Mouse (Mus musculus): ENCODE results near the gene Ptk6. TPM values are rescaled to one million over a fixed set of nuclear protein-coding genes. Genes with fewer than 3 reads are reported as not detected.

The Ptk6 gene
- polyA plus RNA-seq, 1 experiment from 2014 or later: not detected

DNA sequence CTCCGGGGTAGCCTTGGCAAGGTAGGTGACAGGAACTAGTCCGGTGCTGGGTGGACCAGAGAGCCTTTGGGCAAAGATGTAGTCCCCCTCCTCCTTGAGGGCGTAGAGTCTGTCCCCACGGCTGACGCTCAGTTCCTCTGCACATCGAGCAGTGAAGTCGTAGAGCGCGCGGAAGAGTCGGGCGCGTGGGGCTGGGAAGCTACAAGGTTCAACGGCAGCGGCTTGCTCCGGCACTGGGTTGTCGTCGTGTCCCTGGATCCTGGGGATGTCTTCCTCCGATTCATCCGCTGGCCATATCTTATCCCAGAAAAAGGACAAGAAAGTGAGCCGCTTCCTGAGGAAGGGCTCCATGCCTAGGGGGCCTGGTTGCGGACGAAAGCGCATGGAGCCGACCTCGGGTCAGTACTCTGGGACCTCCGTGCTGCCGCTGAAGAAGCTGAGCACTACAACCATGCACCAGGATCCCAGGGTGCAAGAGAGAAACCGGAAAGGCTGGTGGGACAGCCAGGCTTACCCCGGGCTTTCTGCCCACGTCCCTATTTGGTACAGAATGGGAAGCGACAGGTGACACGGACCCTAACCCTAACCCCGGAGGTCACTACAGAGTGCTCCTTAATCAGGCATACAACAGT, 9.9 kb upstream of the Ptk6 start:
- 6% methylated on average over 34 of the region's 34 CpGs for WGBS
- no peak for ATAC-seq (ENCODE audit: insufficient number of reproducible peaks, insufficient read depth, low FRiP score, low read depth)
- Histone ChIP-seq H3K4me2 (replicated peaks; ENCODE audit: low read depth, low read length) (peak overlapping the region; percentile 57), H3K9ac (replicated peaks; ENCODE audit: low read depth, low read length) (no peak overlapping the region), H3K4me1 (ENCODE audit: control insufficient read depth, insufficient read depth, low read length) (0 out of 2 replicates have a peak, but pooled peaks cover 6% of the 10 kb centered on the region), H3K27me3 (ENCODE audit: control insufficient read depth, insufficient read depth, low read length) (peaks cover 15% of the 10 kb centered on the region), H3K27ac (ENCODE audit: low read length) (no peak overlapping the region), H3K4me3 (ENCODE audit: low read depth, low read length) (peak overlapping the region; percentile 20; the same call in 1 of the 2 replicates), H3K36me3 (ENCODE audit: control insufficient read depth, insufficient read depth, low read length) (no peaks in the 10 kb centered on the region), H3K9me3 (ENCODE audit: control insufficient read depth, low read depth, low read length) (no peaks in the 10 kb centered on the region)

DNA sequence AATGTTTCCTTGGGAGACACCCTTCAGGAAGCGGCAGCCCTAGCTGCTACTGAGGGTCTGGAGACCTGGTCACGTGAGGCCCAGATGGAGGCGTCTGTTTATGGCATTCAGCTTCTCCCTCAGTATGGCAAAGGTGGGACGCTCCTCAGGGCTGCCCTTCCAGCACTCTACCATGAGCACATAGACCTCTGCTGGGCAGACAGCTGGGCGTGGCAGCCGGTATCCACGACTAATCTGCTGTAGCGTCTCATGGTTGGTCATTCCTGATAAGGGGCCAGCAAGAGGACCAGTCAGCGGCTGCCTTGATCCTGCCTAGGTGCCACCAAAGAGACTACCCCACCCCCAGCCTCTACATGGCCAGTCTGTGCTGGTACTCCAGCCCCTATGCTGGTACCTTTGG, 3.5 kb upstream of the Ptk6 start:
- ATAC-seq (ENCODE audit: insufficient number of reproducible peaks, insufficient read depth, low FRiP score, low read depth): peak; percentile 73; the same call in 1 of the 2 replicates
- no peak overlapping the region for H3K9ac ChIP-seq (replicated peaks; ENCODE audit: low read depth, low read length)
- no peak overlapping the region for H3K4me3 ChIP-seq (ENCODE audit: low read depth, low read length)
- H3K9me3 ChIP-seq (ENCODE audit: control insufficient read depth, low read depth, low read length): no peaks in the 10 kb centered on the region
- no peak overlapping the region for H3K4me2 ChIP-seq (replicated peaks; ENCODE audit: low read depth, low read length)
- 0 out of 2 replicates have a peak, but pooled peaks cover under 1% of the 10 kb centered on the region for H3K27me3 ChIP-seq (ENCODE audit: control insufficient read depth, insufficient read depth, low read length)
- WGBS: 68% methylated on average over 9 of the region's 9 CpGs
- no peaks in the 10 kb centered on the region for H3K36me3 ChIP-seq (ENCODE audit: control insufficient read depth, insufficient read depth, low read length)
- no peak overlapping the region for H3K27ac ChIP-seq (ENCODE audit: low read length)
- H3K4me1 ChIP-seq (ENCODE audit: control insufficient read depth, insufficient read depth, low read length): no peaks in the 10 kb centered on the region

DNA sequence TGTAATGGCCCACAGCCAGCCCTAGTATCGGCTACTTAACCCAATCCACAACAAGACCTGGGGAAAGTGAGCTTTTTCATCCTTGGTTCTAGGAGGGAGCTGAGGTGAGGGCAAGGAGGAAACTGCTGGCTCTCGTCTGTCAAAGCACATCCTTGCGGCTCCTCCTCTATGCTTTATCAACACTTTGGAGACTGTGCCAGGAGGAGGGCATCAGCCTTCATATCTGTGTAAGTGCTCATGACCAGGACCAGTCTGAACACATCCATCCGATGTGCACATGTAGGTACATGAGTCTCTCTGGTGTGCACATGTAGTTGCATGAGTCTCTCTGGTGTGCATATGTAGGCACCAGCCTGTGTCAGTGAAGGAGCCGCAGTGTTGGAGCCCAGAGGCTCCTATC, 3.1 kb upstream of the Ptk6 start:
- Histone ChIP-seq H3K36me3 (ENCODE audit: control insufficient read depth, insufficient read depth, low read length) (no peaks in the 10 kb centered on the region), H3K9me3 (ENCODE audit: control insufficient read depth, low read depth, low read length) (no peaks in the 10 kb centered on the region), H3K4me2 (replicated peaks; ENCODE audit: low read depth, low read length) (no peak overlapping the region), H3K9ac (replicated peaks; ENCODE audit: low read depth, low read length) (no peak overlapping the region), H3K27me3 (ENCODE audit: control insufficient read depth, insufficient read depth, low read length) (no peaks in the 10 kb centered on the region), H3K4me3 (ENCODE audit: low read depth, low read length) (no peak overlapping the region), H3K4me1 (ENCODE audit: control insufficient read depth, insufficient read depth, low read length) (no peaks in the 10 kb centered on the region), H3K27ac (ENCODE audit: low read length) (no peak overlapping the region)
- no peak for ATAC-seq (ENCODE audit: insufficient number of reproducible peaks, insufficient read depth, low FRiP score, low read depth)
- WGBS: 73% methylated on average over 5 of the region's 5 CpGs

DNA sequence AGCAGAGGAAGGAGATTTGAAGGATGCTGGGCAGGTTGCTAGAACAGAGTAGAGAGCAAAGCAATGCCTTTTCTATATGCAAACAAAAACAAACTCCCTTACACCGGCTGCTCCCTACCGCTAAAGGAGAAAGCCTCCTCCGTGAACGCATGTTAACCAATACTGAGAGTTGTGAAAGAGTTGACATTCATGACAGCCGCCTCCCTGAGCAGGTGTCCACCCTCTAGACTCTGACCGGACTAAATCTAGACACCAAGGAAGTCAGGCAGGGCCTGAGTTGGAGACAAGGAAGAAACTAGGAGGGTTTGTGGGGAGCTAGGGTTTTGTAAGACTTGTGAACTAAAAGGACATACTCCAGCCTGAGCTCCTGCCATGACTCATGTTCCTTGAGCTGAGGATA, 297 bp upstream of the Ptk6 start:
- Histone ChIP-seq H3K4me3 (ENCODE audit: low read depth, low read length) (no peak overlapping the region), H3K27ac (ENCODE audit: low read length) (no peak overlapping the region), H3K9me3 (ENCODE audit: control insufficient read depth, low read depth, low read length) (no peaks in the 10 kb centered on the region), H3K27me3 (ENCODE audit: control insufficient read depth, insufficient read depth, low read length) (no peaks in the 10 kb centered on the region), H3K9ac (replicated peaks; ENCODE audit: low read depth, low read length) (no peak overlapping the region), H3K4me2 (replicated peaks; ENCODE audit: low read depth, low read length) (no peak overlapping the region), H3K4me1 (ENCODE audit: control insufficient read depth, insufficient read depth, low read length) (no peaks in the 10 kb centered on the region), H3K36me3 (ENCODE audit: control insufficient read depth, insufficient read depth, low read length) (no peaks in the 10 kb centered on the region)
- no peak for ATAC-seq (ENCODE audit: insufficient number of reproducible peaks, insufficient read depth, low FRiP score, low read depth)
- 68% methylated on average over 6 of the region's 6 CpGs for WGBS

DNA sequence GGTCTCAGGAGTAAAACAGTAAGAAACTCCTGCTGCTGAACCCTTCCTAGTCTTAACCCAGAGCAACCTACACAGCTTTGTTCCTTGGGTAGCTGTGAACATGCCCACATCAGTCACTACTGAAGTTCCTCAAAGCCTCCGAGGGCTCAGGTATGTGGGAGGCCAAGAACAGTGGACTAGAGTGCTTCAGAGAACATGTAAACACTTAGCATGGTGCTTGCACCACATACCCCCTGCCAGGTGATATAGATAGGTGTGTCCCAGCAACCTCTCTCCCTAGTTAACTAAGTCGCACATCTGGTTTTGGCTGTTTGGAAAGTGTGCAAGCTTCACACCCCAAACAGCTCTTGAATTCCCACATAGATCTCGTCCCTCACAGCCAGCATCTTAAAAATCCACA, 983 bp downstream of the Ptk6 start:
- ATAC-seq (ENCODE audit: insufficient number of reproducible peaks, insufficient read depth, low FRiP score, low read depth): no peak
- 52% methylated on average over 3 of the region's 3 CpGs for WGBS
- no peaks in the 10 kb centered on the region for H3K4me1 ChIP-seq (ENCODE audit: control insufficient read depth, insufficient read depth, low read length)

DNA sequence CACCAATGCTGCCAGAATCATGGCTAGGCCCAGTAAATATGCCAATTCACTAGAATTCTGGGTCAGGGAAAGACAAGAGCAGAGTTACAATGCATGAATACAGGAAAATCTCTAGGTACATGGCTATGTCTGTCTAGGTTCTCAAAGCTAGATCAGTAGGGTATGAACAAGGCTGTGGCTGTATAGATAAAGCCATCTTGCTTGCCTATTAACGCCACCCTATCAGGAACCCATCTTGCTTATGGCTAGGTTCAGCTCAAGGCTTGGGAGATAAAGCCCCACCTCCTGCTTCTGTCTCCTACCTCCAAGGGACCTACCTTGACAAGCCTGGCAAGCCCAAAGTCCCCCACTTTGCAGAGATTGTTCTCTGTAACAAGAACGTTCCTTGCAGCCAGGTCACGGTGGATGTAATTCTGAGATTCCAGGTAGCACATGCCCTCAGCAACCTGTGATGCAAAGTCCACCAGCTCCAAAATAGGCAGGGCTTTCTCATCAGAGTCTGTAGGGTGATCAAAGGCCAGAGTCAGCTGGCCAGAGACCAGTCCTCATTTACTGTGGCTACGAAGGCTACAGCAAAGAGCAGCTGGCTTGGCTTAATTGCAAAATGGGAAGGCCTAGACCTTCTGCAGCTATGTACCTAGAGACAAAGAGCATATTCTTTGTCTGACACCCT, 5.8 kb downstream of the Ptk6 start:
- no peak for ATAC-seq (ENCODE audit: insufficient number of reproducible peaks, insufficient read depth, low FRiP score, low read depth)
- Histone ChIP-seq H3K36me3 (ENCODE audit: control insufficient read depth, insufficient read depth, low read length) (no peaks in the 10 kb centered on the region), H3K9me3 (ENCODE audit: control insufficient read depth, low read depth, low read length) (no peaks in the 10 kb centered on the region), H3K9ac (replicated peaks; ENCODE audit: low read depth, low read length) (no peak overlapping the region), H3K27me3 (ENCODE audit: control insufficient read depth, insufficient read depth, low read length) (no peaks in the 10 kb centered on the region), H3K4me2 (replicated peaks; ENCODE audit: low read depth, low read length) (no peak overlapping the region), H3K27ac (ENCODE audit: low read length) (no peak overlapping the region), H3K4me1 (ENCODE audit: control insufficient read depth, insufficient read depth, low read length) (no peaks in the 10 kb centered on the region), H3K4me3 (ENCODE audit: low read depth, low read length) (no peak overlapping the region)
- WGBS: 82% methylated on average over 4 of the region's 4 CpGs

More for the DNA sequence above, 983 bp downstream of the Ptk6 start:
- Histone ChIP-seq H3K36me3 (ENCODE audit: control insufficient read depth, insufficient read depth, low read length) (no peaks in the 10 kb centered on the region), H3K4me3 (ENCODE audit: low read depth, low read length) (no peak overlapping the region), H3K27me3 (ENCODE audit: control insufficient read depth, insufficient read depth, low read length) (no peaks in the 10 kb centered on the region), H3K9ac (replicated peaks; ENCODE audit: low read depth, low read length) (no peak overlapping the region), H3K9me3 (ENCODE audit: control insufficient read depth, low read depth, low read length) (no peaks in the 10 kb centered on the region), H3K4me2 (replicated peaks; ENCODE audit: low read depth, low read length) (no peak overlapping the region), H3K27ac (ENCODE audit: low read length) (no peak overlapping the region)

DNA sequence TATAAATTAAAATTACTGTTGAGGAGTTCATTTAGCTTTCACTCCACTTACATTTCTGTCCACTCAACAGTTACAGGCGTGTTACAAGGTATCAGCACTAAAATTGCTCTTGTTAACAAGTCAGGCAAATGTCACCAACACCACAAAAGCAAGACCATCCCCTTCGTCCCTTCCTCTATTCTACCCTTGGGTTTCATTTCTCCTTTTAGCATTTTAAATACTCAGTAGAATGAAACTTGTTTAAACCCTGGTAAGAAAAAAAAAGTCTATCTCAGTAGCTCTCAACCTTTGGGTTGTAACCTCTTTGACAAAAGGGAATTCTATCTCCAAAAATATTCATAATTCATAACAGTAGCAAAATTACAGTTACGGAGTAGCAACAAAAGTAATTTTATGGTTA, 9.5 kb downstream of the Ptk6 start:
- Histone ChIP-seq H3K9ac (replicated peaks; ENCODE audit: low read depth, low read length) (no peak overlapping the region), H3K27me3 (ENCODE audit: control insufficient read depth, insufficient read depth, low read length) (no peaks in the 10 kb centered on the region), H3K4me3 (ENCODE audit: low read depth, low read length) (no peak overlapping the region), H3K36me3 (ENCODE audit: control insufficient read depth, insufficient read depth, low read length) (no peaks in the 10 kb centered on the region; the same call in 1 of the 2 replicates), H3K27ac (ENCODE audit: low read length) (no peak overlapping the region), H3K4me2 (replicated peaks; ENCODE audit: low read depth, low read length) (no peak overlapping the region), H3K4me1 (ENCODE audit: control insufficient read depth, insufficient read depth, low read length) (no peaks in the 10 kb centered on the region), H3K9me3 (ENCODE audit: control insufficient read depth, low read depth, low read length) (no peaks in the 10 kb centered on the region)
- WGBS: 72% methylated on average over 3 of the region's 3 CpGs
- ATAC-seq (ENCODE audit: insufficient number of reproducible peaks, insufficient read depth, low FRiP score, low read depth): no peak

DNA sequence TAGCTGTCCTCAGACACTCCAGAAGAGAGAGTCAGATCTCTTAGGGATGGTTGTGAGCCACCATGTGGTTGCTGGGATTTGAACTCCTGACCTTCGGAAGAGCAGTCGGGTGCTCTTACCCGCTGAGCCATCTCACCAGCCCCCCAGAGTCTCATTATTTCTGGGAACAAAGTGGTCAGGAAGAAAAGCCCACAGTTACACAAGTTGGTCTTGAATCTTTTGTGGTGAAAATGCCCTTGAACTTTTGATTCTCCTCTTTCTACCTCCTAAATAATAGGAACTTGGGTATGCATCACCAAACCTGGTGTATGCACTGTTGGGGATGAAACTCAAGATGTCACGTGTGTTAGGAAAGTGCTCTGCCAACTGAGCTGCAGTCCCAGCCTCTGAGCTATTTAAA, 10.7 kb downstream of the Ptk6 start:
- no peak overlapping the region for H3K9ac ChIP-seq (replicated peaks; ENCODE audit: low read depth, low read length)
- no peaks in the 10 kb centered on the region for H3K9me3 ChIP-seq (ENCODE audit: control insufficient read depth, low read depth, low read length)
- no peak for ATAC-seq (ENCODE audit: insufficient number of reproducible peaks, insufficient read depth, low FRiP score, low read depth)
- H3K27ac ChIP-seq (ENCODE audit: low read length): no peak overlapping the region
- no peaks in the 10 kb centered on the region for H3K4me1 ChIP-seq (ENCODE audit: control insufficient read depth, insufficient read depth, low read length)
- 69% methylated on average over 4 of the region's 4 CpGs for WGBS
- no peaks in the 10 kb centered on the region; the same call in 1 of the 2 replicates for H3K36me3 ChIP-seq (ENCODE audit: control insufficient read depth, insufficient read depth, low read length)
- H3K4me3 ChIP-seq (ENCODE audit: low read depth, low read length): no peak overlapping the region
- H3K4me2 ChIP-seq (replicated peaks; ENCODE audit: low read depth, low read length): no peak overlapping the region
- no peaks in the 10 kb centered on the region for H3K27me3 ChIP-seq (ENCODE audit: control insufficient read depth, insufficient read depth, low read length)

All from stomach, embryonic 14.5 days (tissue).